Mouse (Mus musculus) brain, embryonic 14.5 days (tissue): ENCODE data around the gene Nr6a1.

Experiments used
- CTCF ChIP-seq: fragments of 200-500 bp; IDR thresholded peaks from 2 replicates; pipeline ENCODE4 v1.5.1; 2012; ENCODE audit warnings: inconsistent platforms, mild to moderate bottlenecking, moderate library complexity, borderline replicate concordance; ENCODE audit not compliant: insufficient read depth, insufficient read length; ENCODE audit errors: extremely low read depth
- POLR2A ChIP-seq: fragments of 200-500 bp; IDR thresholded peaks from 2 replicates; pipeline ENCODE4 v1.6.1; 2012; ENCODE audit warnings: mild to moderate bottlenecking, inconsistent platforms, borderline replicate concordance; ENCODE audit not compliant: poor library complexity, insufficient read depth, insufficient read length, severe bottlenecking; ENCODE audit errors: extremely low read depth

- no peak for TF ChIP-seq POLR2A
- no peak for TF ChIP-seq CTCF
Observed at GRCm38 (mm10) chr2:38964198-38964597, 36.7 kb upstream of the Nr6a1 start.
